Mouse (Mus musculus) adrenal gland, postnatal 10 days (tissue): ENCODE data around the gene Gbp4. TPM values are rescaled to one million over a fixed set of nuclear protein-coding genes. Genes with fewer than 3 reads are reported as not detected.

Experiments
- total RNA-seq, 2 experiments: library from RNA; stranded (reverse); gene quantifications; 2 replicates each; pipeline ENCODE4 v1.2.3; 2021

The Gbp4 gene
- total RNA-seq, 2 experiments from 2014 or later: 3.9 to 6.4 TPM

Other genes starting within 250 kb of the Gbp4 start
- gene Abcg3, start 156.9 kb downstream of the Gbp4 start, total RNA-seq: 1 to 10 TPM; 1.4 to 1.8 TPM
- gene Gbp9, start within 50 bp of the Gbp4 start, total RNA-seq: 10 to 100 TPM in 1 of 2 experiments, 1 to 10 TPM in 1; 7.5 to 11.6 TPM
- gene Gbp8, start within 50 bp of the Gbp4 start, total RNA-seq: 1 to 10 TPM in 1 of 2 experiments, under 1 TPM in 1; 0.99 to 1.2 TPM
- under 1 TPM; 0.36 to 0.88 TPM for gene Gbp10, start 99.9 kb upstream of the Gbp4 start, total RNA-seq
- under 1 TPM in 1 of 2 experiments, not detected in 1; 0.09 TPM for gene Gm43302, start 154.1 kb upstream of the Gbp4 start, total RNA-seq
- 1 to 10 TPM; 6.3 to 7.6 TPM for gene Gbp6, start 154.1 kb upstream of the Gbp4 start, total RNA-seq